25 mouse cellular contexts compared by ENCODE assay signal in genomic region chrX:101953256-101953655, GRCm38 (mm10).
DNase-seq lines count a peak whose midpoint lies in the region; ATAC-seq and TF ChIP-seq lines count a peak whose summit lies in the region.
"Had no signal": no experiment of that assay in that cellular context is flagged by ENCODE, and none has a peak within 500 bp of the region (broad histone marks: within the 10 kb centered on the region; RNA-seq: fewer than 3 reads in every experiment).

No protein-coding gene starts in this region.

- 32% methylated on average over 2 of the region's 2 CpGs for WGBS in kidney, adult 2 months
- WGBS in lung, postnatal 0 days, result 91% methylated on average over 2 of the region's 2 CpGs
- 87% methylated on average over 2 of the region's 2 CpGs for WGBS in hindbrain, embryonic 11.5 days

- no peak for TF ChIP-seq CTCF in kidney, adult 2 months (conservative IDR thresholded peaks at IDR 0.05; ENCODE audit: insufficient read depth, insufficient read length, low read depth, low read length)
- TF ChIP-seq CTCF in MEL (IDR thresholded peaks at IDR 0.05 in 2 of 3, conservative IDR thresholded peaks at IDR 0.05 in 1 of 3; ENCODE audit: control insufficient read depth in 1 of 3, insufficient read depth in 1 of 3, low read depth in 2 of 3, low read length in 3 of 3, poor library complexity in 1 of 3, severe bottlenecking in 1 of 3), result no peak
- no peak for TF ChIP-seq CTCF in embryonic fibroblast, embryonic 13.5 days (IDR thresholded peaks at IDR 0.05; ENCODE audit: borderline replicate concordance, insufficient read depth, low read length)
- no peak for TF ChIP-seq CTCF in lung, postnatal 0 days (IDR thresholded peaks at IDR 0.05)

- ATAC-seq in lung, postnatal 0 days, result no peak
- no peak for ATAC-seq in hindbrain, embryonic 11.5 days (ENCODE audit: low FRiP score)

- no peaks in the 10 kb centered on the region for H3K27me3 ChIP-seq in kidney, adult 2 months (replicated peaks; ENCODE audit: control insufficient read depth, insufficient read depth, low read length)
- peaks cover 0 to 3% of the 10 kb centered on the region in 2 experiments; a peak in 2 of 4 replicates for H3K27me3 ChIP-seq in MEL (ENCODE audit: control insufficient read depth in 1 of 2, insufficient read depth in 2 of 2, low read length in 2 of 2)
- H3K27me3 ChIP-seq in lung, postnatal 0 days (replicated peaks; ENCODE audit: insufficient read depth, low read length), result no peaks in the 10 kb centered on the region
- peaks cover 4% of the 10 kb centered on the region; the same call in 1 of the 2 replicates for H3K27me3 ChIP-seq in hindbrain, embryonic 11.5 days (ENCODE audit: control insufficient read depth, insufficient read depth, low read length)

- no peaks in the 10 kb centered on the region for H3K36me3 ChIP-seq in kidney, adult 2 months (ENCODE audit: control insufficient read depth, insufficient read depth, low read length)
- no peaks in the 10 kb centered on the region for H3K36me3 ChIP-seq in MEL (ENCODE audit: control insufficient read depth in 1 of 2, insufficient read depth in 2 of 2, low read length in 2 of 2)
- no peaks in the 10 kb centered on the region for H3K36me3 ChIP-seq in lung, postnatal 0 days (ENCODE audit: insufficient read depth, low read length)
- no peaks in the 10 kb centered on the region for H3K36me3 ChIP-seq in hindbrain, embryonic 11.5 days (ENCODE audit: control insufficient read depth, insufficient read depth, low read length)
- H3K36me3 ChIP-seq: embryonic facial prominence, embryonic 12.5 days; forebrain, embryonic 10.5 days; forebrain, embryonic 15.5 days; limb, embryonic 15.5 days; neural tube, embryonic 15.5 days had no signal

- peak overlapping the region; percentile 99 for H3K27ac ChIP-seq in kidney, adult 2 months (ENCODE audit: insufficient read depth, low read depth, low read length)
- H3K27ac ChIP-seq in MEL (ENCODE audit: control insufficient read depth, low read depth, low read length), result no peak overlapping the region
- peak overlapping the region; percentile 46; the same call in 1 of the 2 replicates for H3K27ac ChIP-seq in embryonic fibroblast, embryonic 13.5 days (ENCODE audit: insufficient read depth, low read length)
- H3K27ac ChIP-seq in lung, postnatal 0 days (ENCODE audit: low read length), result no peak overlapping the region
- H3K27ac ChIP-seq in hindbrain, embryonic 11.5 days (ENCODE audit: low read depth, low read length), result no peak overlapping the region
- H3K27ac ChIP-seq: embryonic facial prominence, embryonic 12.5 days; forebrain, embryonic 15.5 days; limb, embryonic 15.5 days had no signal

- no peak for TF ChIP-seq POLR2A in kidney, adult 2 months (IDR thresholded peaks at IDR 0.05; ENCODE audit: low read depth, low read length)
- no peak for TF ChIP-seq POLR2A in MEL (IDR thresholded peaks at IDR 0.05; ENCODE audit: control insufficient read depth in 1 of 2, insufficient read depth in 1 of 2, low read depth in 1 of 2, low read length in 2 of 2, poor library complexity in 1 of 2)
- no peak for TF ChIP-seq POLR2A in embryonic fibroblast, embryonic 13.5 days (IDR thresholded peaks at IDR 0.05; ENCODE audit: low read depth, low read length)

- no peaks in the 10 kb centered on the region for H3K79me2 ChIP-seq in MEL (ENCODE audit: control insufficient read depth, insufficient read depth, low read length, poor library complexity)

- H3K9ac ChIP-seq in MEL (ENCODE audit: control insufficient read depth, low read depth, low read length, poor library complexity, severe bottlenecking), result no peak overlapping the region
- no peak overlapping the region for H3K9ac ChIP-seq in lung, postnatal 0 days (replicated peaks; ENCODE audit: low read depth)
- H3K9ac ChIP-seq in hindbrain, embryonic 11.5 days (ENCODE audit: low read depth, low read length), result no peak overlapping the region
- H3K9ac ChIP-seq: limb, embryonic 15.5 days had no signal

- no peak overlapping the region for H3K4me3 ChIP-seq in kidney, adult 2 months (ENCODE audit: insufficient read depth, low read depth, low read length)
- no peak overlapping the region for H3K4me3 ChIP-seq in MEL (ENCODE audit: control insufficient read depth in 1 of 2, insufficient read depth in 1 of 2, low read depth in 2 of 2, low read length in 2 of 2)
- H3K4me3 ChIP-seq in embryonic fibroblast, embryonic 13.5 days (ENCODE audit: insufficient read depth, low read length), result no peak overlapping the region
- H3K4me3 ChIP-seq in lung, postnatal 0 days (ENCODE audit: low read depth, low read length), result no peak overlapping the region
- H3K4me3 ChIP-seq in hindbrain, embryonic 11.5 days (ENCODE audit: low read depth, low read length), result no peak overlapping the region

- peak; percentile 66 for DNase-seq in kidney, adult 2 months
- DNase-seq in kidney, postnatal 4 days, result no peak
- DNase-seq in MEL (ENCODE audit: low read depth, low spot score), result peak; percentile 1
- DNase-seq in kidney, postnatal 36 days, result peak; percentile 27 to 44
- no peak for DNase-seq in lung, postnatal 0 days (ENCODE audit: low spot score)
- DNase-seq in hindbrain, embryonic 11.5 days (ENCODE audit: low spot score), result no peak
- DNase-seq: adrenal gland, adult 8-10 months; B cell, adult 2 months; cerebellum, adult 9-10 months; embryo, embryonic 11 days; gastrocnemius, postnatal 25 days; heart, adult 18-20 months; heart, postnatal 4 days; left cerebral cortex, postnatal 4 days; lung, adult 2 months; lung, postnatal 14 days; midbrain, embryonic 14.5 days; right cerebral cortex, postnatal 25 days; thymus, postnatal 14 days had no signal

- H3K4me1 ChIP-seq in kidney, adult 2 months (ENCODE audit: control insufficient read depth, insufficient read depth, low read length), result peaks cover 14% of the 10 kb centered on the region; the same call in 1 of the 2 replicates
- no peaks in the 10 kb centered on the region for H3K4me1 ChIP-seq in MEL (ENCODE audit: control insufficient read depth in 1 of 2, insufficient read depth in 2 of 2, low read length in 2 of 2)
- H3K4me1 ChIP-seq in embryonic fibroblast, embryonic 13.5 days (ENCODE audit: control insufficient read depth, insufficient read depth, low read length), result peaks cover 12% of the 10 kb centered on the region
- no peaks in the 10 kb centered on the region for H3K4me1 ChIP-seq in lung, postnatal 0 days (ENCODE audit: insufficient read depth, low read depth, low read length)
- H3K4me1 ChIP-seq in hindbrain, embryonic 11.5 days (replicated peaks; ENCODE audit: control insufficient read depth, insufficient read depth, low read length), result no peaks in the 10 kb centered on the region
- H3K4me1 ChIP-seq: embryonic facial prominence, embryonic 12.5 days; forebrain, embryonic 15.5 days; neural tube, embryonic 15.5 days had no signal

- TF ChIP-seq EP300 in MEL (IDR thresholded peaks at IDR 0.05; ENCODE audit: low read depth in 1 of 2, low read length in 2 of 2), result no peak
- TF ChIP-seq EP300 in lung, postnatal 0 days (IDR thresholded peaks at IDR 0.05), result no peak

- TF ChIP-seq RAD21 in MEL (IDR thresholded peaks at IDR 0.05; ENCODE audit: low read depth, low read length), result no peak

- no peak overlapping the region for H3K4me2 ChIP-seq in lung, postnatal 0 days (replicated peaks; ENCODE audit: low read depth, low read length)
- no peak overlapping the region for H3K4me2 ChIP-seq in hindbrain, embryonic 11.5 days (replicated peaks; ENCODE audit: low read depth, low read length)

- H3K9me3 ChIP-seq in MEL (replicated peaks; ENCODE audit: insufficient read depth, low read length), result no peaks in the 10 kb centered on the region
- H3K9me3 ChIP-seq in lung, postnatal 0 days (ENCODE audit: low read length), result no peaks in the 10 kb centered on the region
- no peaks in the 10 kb centered on the region for H3K9me3 ChIP-seq in hindbrain, embryonic 11.5 days (ENCODE audit: control insufficient read depth, low read length)
- H3K9me3 ChIP-seq: embryonic facial prominence, embryonic 12.5 days; forebrain, embryonic 10.5 days; forebrain, embryonic 15.5 days; limb, embryonic 15.5 days; neural tube, embryonic 15.5 days had no signal

TF ChIP-seq in MEL, 35 proteins besides CTCF, POLR2A, EP300 and RAD21:
- no peak for TF ChIP-seq TBP (IDR thresholded peaks at IDR 0.05; ENCODE audit: low read depth, low read length)
- no peak for TF ChIP-seq ELF1 (IDR thresholded peaks at IDR 0.05; ENCODE audit: low read depth, low read length)
- no peak for TF ChIP-seq CHD1 (IDR thresholded peaks at IDR 0.05; ENCODE audit: low read depth, low read length)
- no peak for TF ChIP-seq POLR2AphosphoS2 (IDR thresholded peaks at IDR 0.05; ENCODE audit: low read length)
- no peak for TF ChIP-seq MAX (IDR thresholded peaks at IDR 0.05; ENCODE audit: low read length)
- TF ChIP-seq ETS1 (IDR thresholded peaks at IDR 0.05; ENCODE audit: low read depth, low read length), result no peak
- TF ChIP-seq RCOR1 (IDR thresholded peaks at IDR 0.05; ENCODE audit: low read depth, low read length), result no peak
- no peak for TF ChIP-seq MYC (IDR thresholded peaks at IDR 0.05; ENCODE audit: low read depth, low read length)
- TF ChIP-seq KAT2A (conservative IDR thresholded peaks at IDR 0.05; ENCODE audit: low read depth, low read length), result no peak
- TF ChIP-seq CHD2 (IDR thresholded peaks at IDR 0.05; ENCODE audit: low read length), result no peak
- TF ChIP-seq MEF2A (IDR thresholded peaks at IDR 0.05; ENCODE audit: extremely low read depth, insufficient replicate concordance, low read depth, low read length, poor library complexity, severe bottlenecking), result no peak
- TF ChIP-seq USF2 (IDR thresholded peaks at IDR 0.05; ENCODE audit: borderline replicate concordance in 1 of 2, insufficient read depth in 1 of 2, low read depth in 1 of 2, low read length in 2 of 2), result no peak
- TF ChIP-seq NRF1 (IDR thresholded peaks at IDR 0.05; ENCODE audit: insufficient read depth, low read depth, low read length, poor library complexity, severe bottlenecking), result no peak
- TF ChIP-seq UBTF (IDR thresholded peaks at IDR 0.05; ENCODE audit: borderline replicate concordance, insufficient read depth, low read depth, low read length), result no peak
- no peak for TF ChIP-seq ZNF384 (IDR thresholded peaks at IDR 0.05; ENCODE audit: low read depth, low read length)
- TF ChIP-seq NELFE (IDR thresholded peaks at IDR 0.05; ENCODE audit: low read depth, low read length), result no peak
- no peak for TF ChIP-seq USF1 (IDR thresholded peaks at IDR 0.05; ENCODE audit: low read depth, low read length)
- no peak for TF ChIP-seq MAFK (IDR thresholded peaks at IDR 0.05; ENCODE audit: borderline replicate concordance, low read depth, low read length)
TF ChIP-seq in MEL: peak in this region for 0.

Comparison
In these comparisons a context has a peak if more than half of its experiments do, and no peak if none do; other contexts are left out.
1. DNase-seq: peak in kidney, adult 2 months (single experiment), MEL (single experiment) and kidney, postnatal 36 days (2 of 2); none in kidney, postnatal 4 days (0 of 2), lung, postnatal 0 days (single experiment) and hindbrain, embryonic 11.5 days (single experiment).
2. H3K27ac ChIP-seq: peak in kidney, adult 2 months (single experiment) and embryonic fibroblast, embryonic 13.5 days (single experiment); none in MEL (single experiment), lung, postnatal 0 days (single experiment) and hindbrain, embryonic 11.5 days (single experiment).